Mouse (Mus musculus): ENCODE measurements around the gene Polr1a.

The Polr1a gene

GRCm38 (mm10) chr6:71997215-71997614, 88.4 kb downstream of the Polr1a start:
- DNase-seq (ENCODE audit: low read depth, low spot score) = no peak

DNA sequence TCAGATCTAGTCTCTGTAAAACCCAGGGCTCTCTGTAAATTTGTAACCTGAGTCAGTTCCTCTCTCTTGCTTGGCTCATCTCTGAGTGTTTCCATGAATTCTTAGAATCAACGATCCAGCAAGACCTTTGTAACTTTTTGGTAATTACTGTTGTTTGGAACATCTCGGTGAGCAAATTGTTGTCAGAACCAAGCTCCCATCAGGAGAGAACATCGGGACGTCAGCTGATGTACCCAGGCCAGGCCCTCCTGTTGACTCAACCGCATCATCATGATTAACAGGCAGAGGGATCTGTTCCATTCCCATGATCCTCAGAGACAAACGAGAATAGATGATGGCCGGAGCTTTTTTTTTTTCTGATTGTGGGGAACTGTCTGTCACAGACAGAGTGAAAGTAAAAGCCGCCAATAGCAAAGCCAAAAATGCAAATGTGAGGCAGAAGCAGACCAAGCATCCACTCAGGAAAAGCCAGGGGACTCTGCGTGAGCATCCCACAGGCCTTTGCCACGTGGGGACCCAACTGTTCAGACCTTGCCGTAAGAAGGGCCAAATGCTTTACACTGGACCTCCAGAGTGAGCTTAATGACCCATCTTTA, 91.2 kb downstream of the Polr1a start:
- DNase-seq (ENCODE audit: low read depth, low spot score) = no peak

GRCm38 (mm10) chr6:72001220-72001777, 92.4 kb downstream of the Polr1a start:
- DNase-seq (ENCODE audit: low read depth, low spot score) = no peak

- DNase-seq (ENCODE audit: low read depth, low spot score) = no peak
Measured at GRCm38 (mm10) chr6:72007411-72008212, 98.8 kb downstream of the Polr1a start.

- no peak for DNase-seq (ENCODE audit: low read depth, low spot score)
Measured at GRCm38 (mm10) chr6:72008213-72008655, 99.4 kb downstream of the Polr1a start.

DNA sequence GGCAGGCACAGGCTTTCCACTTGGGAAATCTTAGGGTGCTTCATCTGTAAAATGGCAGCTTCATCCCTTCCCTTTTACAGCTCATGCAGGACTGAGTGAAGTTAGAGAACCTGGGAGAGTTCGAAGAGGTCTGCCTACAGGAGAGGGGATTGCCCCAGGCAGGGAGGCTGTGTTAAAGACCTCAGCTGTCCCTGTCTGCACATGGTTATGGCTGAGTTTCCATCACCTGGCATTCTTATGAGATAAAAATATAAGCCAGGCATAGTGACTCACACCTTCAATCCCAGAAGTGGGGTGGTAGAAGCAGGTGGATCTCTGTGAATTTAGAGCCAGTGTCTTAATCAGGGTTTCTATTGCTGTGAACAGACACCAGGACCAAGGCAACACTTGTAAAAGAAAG, 100.6 kb downstream of the Polr1a start:
- no peak for DNase-seq (ENCODE audit: low read depth, low spot score)

DNA sequence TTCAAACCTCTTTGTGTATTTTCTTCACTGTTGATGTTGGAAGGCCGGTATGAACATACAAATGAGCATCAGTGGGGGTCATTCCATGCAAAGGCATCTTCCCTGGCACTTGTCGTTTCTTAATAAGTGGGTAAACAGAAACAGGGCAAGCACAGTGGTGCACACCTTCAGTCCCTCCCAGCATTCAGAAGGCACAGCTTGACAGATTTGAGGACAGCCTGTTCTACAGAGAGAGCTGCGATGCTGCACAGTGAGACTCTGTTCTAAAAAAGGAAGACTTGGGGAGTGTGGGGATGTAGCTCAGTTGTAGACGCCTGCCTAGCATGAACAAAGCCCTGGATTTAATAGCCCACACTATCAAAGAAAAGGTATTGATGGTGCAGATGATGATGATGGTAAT, 105.2 kb downstream of the Polr1a start:
- DNase-seq (ENCODE audit: low read depth, low spot score) = no peak

DNA sequence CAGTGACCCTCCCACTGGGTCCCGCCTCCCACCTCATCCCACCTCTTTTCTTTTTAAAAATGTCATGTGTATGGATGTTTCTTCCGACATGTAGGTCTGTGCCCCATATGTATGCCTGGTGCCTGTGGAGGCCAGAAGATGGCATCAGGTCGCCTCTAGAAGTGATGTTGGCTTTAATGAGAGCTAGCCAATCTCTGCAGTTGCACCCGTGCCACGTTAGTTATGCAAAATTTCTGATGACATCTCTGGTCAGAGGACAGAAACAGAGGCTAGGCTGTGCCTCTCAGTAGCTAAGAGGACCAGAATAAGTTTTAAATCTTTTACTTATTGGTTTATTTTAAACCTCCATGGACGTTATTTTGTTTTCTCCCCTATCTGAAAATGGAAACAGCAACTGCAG, 109.2 kb downstream of the Polr1a start:
- DNase-seq (ENCODE audit: low read depth, low spot score) = no peak

GRCm38 (mm10) chr6:72025497-72025896, 116.6 kb downstream of the Polr1a start:
- DNase-seq (ENCODE audit: low read depth, low spot score) = no peak

DNA sequence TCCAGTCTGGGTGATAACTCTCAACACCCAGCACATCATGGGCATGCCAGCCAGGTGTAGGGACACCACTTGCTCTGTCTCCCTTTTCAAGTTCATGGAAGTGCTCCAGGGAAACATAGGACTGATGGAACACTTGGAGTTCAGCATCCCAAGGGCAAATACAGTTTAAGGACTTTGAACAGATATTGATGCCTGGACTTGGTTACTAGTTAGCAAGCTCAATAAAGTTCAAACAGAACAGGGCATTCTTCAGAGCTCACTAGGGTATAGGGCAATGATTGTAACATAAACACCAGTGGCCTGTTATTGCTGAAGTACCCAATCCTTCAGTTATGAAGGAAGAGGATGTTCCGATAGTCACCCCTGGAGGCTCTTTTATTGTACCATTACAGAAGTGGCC, 119.2 kb downstream of the Polr1a start:
- DNase-seq (ENCODE audit: low read depth, low spot score) = no peak

GRCm38 (mm10) chr6:72029674-72030073, 120.8 kb downstream of the Polr1a start:
- no peak for DNase-seq (ENCODE audit: low read depth, low spot score)
